Mouse (Mus musculus) neural tube, embryonic 13.5 days (tissue): ENCODE results near the gene Oat. TPM values are rescaled to one million over a fixed set of nuclear protein-coding genes. Genes with fewer than 3 reads are reported as not detected.

ENCODE experiments used
- ATAC-seq: fragments of 200-750 bp; cut with Nextera tagmentation; 2 replicates; pipeline ENCODE4 v1.8.0; 2017; ENCODE audit warnings: low read depth, mild to moderate bottlenecking, moderate TSS enrichment, moderate library complexity
- H3K27ac ChIP-seq: fragments of 300-500 bp; sonication (generic); replicated peaks from 2 replicates; pipeline ENCODE4 v1.5.1; 2015; ENCODE audit warnings: moderate library complexity, mild to moderate bottlenecking, inconsistent platforms
- H3K27me3 ChIP-seq: fragments of 300-500 bp; sonication (generic); 2 replicates; pipeline ENCODE4 v1.6.1; 2015; ENCODE audit warnings: mild to moderate bottlenecking, inconsistent platforms
- H3K36me3 ChIP-seq: fragments of 300-500 bp; sonication (generic); 2 replicates; pipeline ENCODE4 v1.6.1; 2015; ENCODE audit warnings: mild to moderate bottlenecking, inconsistent platforms
- H3K4me1 ChIP-seq: fragments of 300-500 bp; sonication (generic); replicated peaks from 2 replicates; pipeline ENCODE4 v1.6.1; 2015; ENCODE audit warnings: inconsistent platforms
- H3K4me2 ChIP-seq: fragments of 300-500 bp; sonication (generic); 2 replicates; pipeline ENCODE4 v1.6.1; 2015; ENCODE audit warnings: inconsistent platforms, mild to moderate bottlenecking, moderate library complexity
- H3K4me3 ChIP-seq: fragments of 300-500 bp; sonication (generic); 2 replicates; pipeline ENCODE4 v1.5.1; 2015; ENCODE audit warnings: mild to moderate bottlenecking, inconsistent platforms
- H3K9ac ChIP-seq: fragments of 300-500 bp; sonication (generic); 2 replicates; pipeline ENCODE4 v1.6.1; 2015; ENCODE audit warnings: moderate library complexity, mild to moderate bottlenecking, inconsistent platforms
- H3K9me3 ChIP-seq: fragments of 300-500 bp; sonication (generic); 2 replicates; pipeline ENCODE4 v1.6.1; 2016; ENCODE audit warnings: inconsistent platforms
- WGBS: fragments of 180-500 bp; shearing (Covaris S2); methylation state at CpG from one replicate; pipeline ENCODE4 v1.1.7; 2015; 5-methylcytosine and 5-hydroxymethylcytosine counted together
- polyA plus RNA-seq: library from polyadenylated mRNA; unstranded; fragments of >200 nt; fragmentation: Nextera tagmentation; extraction: Ambion mirVana; gene quantifications from 2 replicates; pipeline ENCODE4 v1.2.1, GENCODE M21; 2015

Oat gene
- polyA plus RNA-seq, 1 experiment from 2014 or later: 90.2 TPM

GRCm38 (mm10) chr7:132585695-132586491, 9.7 kb upstream of the Oat start:
- Histone ChIP-seq H3K4me1 (no peaks in the 10 kb centered on the region), H3K27ac (no peak overlapping the region), H3K27me3 (no peaks in the 10 kb centered on the region), H3K4me2 (no peak overlapping the region), H3K9me3 (no peaks in the 10 kb centered on the region), H3K36me3 (no peaks in the 10 kb centered on the region), H3K4me3 (no peak overlapping the region), H3K9ac (no peak overlapping the region)
- 68% methylated on average over 3 of the region's 3 CpGs for WGBS
- no peak for ATAC-seq

- Histone ChIP-seq H3K27ac (no peak overlapping the region), H3K9ac (no peak overlapping the region), H3K4me1 (peaks cover 2% of the 10 kb centered on the region), H3K4me2 (no peak overlapping the region), H3K27me3 (no peaks in the 10 kb centered on the region), H3K9me3 (no peaks in the 10 kb centered on the region), H3K4me3 (no peak overlapping the region), H3K36me3 (no peaks in the 10 kb centered on the region)
- ATAC-seq: no peak
- 91% methylated on average over 2 of the region's 2 CpGs for WGBS
These were observed 5.2 kb upstream of the Oat start for GRCm38 (mm10) chr7:132581441-132581840.

DNA sequence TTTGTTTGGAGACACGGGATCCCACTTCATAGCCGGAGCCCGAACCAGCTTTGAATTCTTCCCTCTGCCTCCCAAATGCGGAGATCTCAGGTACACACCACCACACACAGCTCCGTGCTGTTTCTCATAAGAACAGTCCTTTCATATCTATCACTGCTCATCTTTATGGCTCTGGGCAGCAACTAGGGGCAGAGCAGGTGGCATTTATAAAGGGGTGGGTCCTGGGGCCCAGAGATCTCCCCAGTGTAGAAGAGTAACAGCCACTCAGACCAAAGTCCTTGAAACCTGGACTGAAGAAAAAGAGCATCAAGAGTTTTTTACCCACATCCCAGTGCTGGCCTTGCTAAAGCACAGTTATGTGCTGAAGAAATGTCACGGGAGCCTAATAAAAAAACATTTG, 4.3 kb upstream of the Oat start:
- Histone ChIP-seq H3K4me3 (no peak overlapping the region), H3K36me3 (no peaks in the 10 kb centered on the region), H3K4me2 (no peak overlapping the region), H3K9me3 (no peaks in the 10 kb centered on the region), H3K27ac (no peak overlapping the region), H3K9ac (no peak overlapping the region), H3K4me1 (peaks cover 6% of the 10 kb centered on the region), H3K27me3 (no peaks in the 10 kb centered on the region)
- no peak for ATAC-seq
- WGBS: 79% methylated on average over 6 of the region's 6 CpGs

DNA sequence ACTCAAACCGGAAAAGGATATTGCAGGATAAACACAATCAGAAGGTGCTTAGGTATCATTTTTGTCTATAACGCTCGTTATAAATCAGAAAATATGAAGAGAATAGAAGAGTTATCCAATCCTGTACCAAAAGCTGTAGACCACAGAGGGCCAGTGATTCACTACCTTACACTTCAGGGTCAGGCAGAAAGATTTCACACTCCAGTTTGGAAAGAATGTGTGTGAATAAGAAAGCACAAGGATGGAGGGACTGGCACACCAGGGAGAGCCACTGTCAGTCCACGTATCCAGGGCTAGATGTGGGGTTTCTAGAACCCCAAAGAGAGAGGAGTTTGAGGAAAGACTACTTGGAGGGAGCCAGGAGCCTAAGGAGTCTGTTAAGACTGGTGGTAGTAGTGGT, 693 bp upstream of the Oat start:
- no peaks in the 10 kb centered on the region for H3K27me3 ChIP-seq
- no peak overlapping the region for H3K9ac ChIP-seq
- H3K4me1 ChIP-seq: peaks cover 16% of the 10 kb centered on the region
- no peak overlapping the region for H3K4me3 ChIP-seq
- H3K36me3 ChIP-seq: no peaks in the 10 kb centered on the region
- H3K9me3 ChIP-seq: no peaks in the 10 kb centered on the region
- H3K27ac ChIP-seq: no peak overlapping the region
- ATAC-seq: no peak
- H3K4me2 ChIP-seq: peak overlapping the region; percentile 65
- 70% methylated on average over 4 of the region's 4 CpGs for WGBS

- no peaks in the 10 kb centered on the region for H3K9me3 ChIP-seq
- peaks cover 24% of the 10 kb centered on the region for H3K4me1 ChIP-seq
- no peaks in the 10 kb centered on the region for H3K27me3 ChIP-seq
- peak; percentile 92 for ATAC-seq
- peak overlapping the region; percentile 90 for H3K27ac ChIP-seq
- H3K4me3 ChIP-seq: peak overlapping the region; percentile 69
- under 1% methylated on average over 13 of the region's 13 CpGs for WGBS
- peak overlapping the region; percentile 65 for H3K4me2 ChIP-seq
- H3K36me3 ChIP-seq: no peaks in the 10 kb centered on the region
- peak overlapping the region; percentile 75 for H3K9ac ChIP-seq
These were observed 575 bp downstream of the Oat start for GRCm38 (mm10) chr7:132575623-132576022.

DNA sequence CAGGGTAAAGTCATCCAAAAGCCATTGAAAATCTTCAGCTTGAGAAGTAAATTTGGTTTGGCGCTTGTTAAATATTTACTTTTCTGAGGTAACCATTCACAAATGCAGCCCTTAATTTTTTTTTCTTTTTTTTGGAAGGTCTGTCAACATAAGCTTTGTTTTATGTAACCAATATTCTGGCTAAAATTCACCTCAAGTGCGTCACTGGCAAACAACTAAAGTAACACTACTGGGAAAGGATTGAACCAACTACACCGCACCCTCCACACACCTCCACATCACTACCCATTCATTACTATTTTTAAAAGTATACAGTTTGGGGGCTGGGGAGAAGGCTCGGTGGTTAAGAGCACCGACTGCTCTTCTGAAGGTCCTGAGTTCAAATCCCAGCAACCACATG, 1.6 kb downstream of the Oat start:
- H3K4me3 ChIP-seq: no peak overlapping the region
- H3K36me3 ChIP-seq: no peaks in the 10 kb centered on the region
- H3K9me3 ChIP-seq: no peaks in the 10 kb centered on the region
- no peaks in the 10 kb centered on the region for H3K27me3 ChIP-seq
- ATAC-seq: no peak
- WGBS: 87% methylated on average over 5 of the region's 5 CpGs
- H3K9ac ChIP-seq: no peak overlapping the region
- H3K4me1 ChIP-seq: peaks cover 24% of the 10 kb centered on the region
- no peak overlapping the region for H3K27ac ChIP-seq
- peak overlapping the region; percentile 16; the same call in 1 of the 2 replicates for H3K4me2 ChIP-seq

GRCm38 (mm10) chr7:132573205-132573604, 3.0 kb downstream of the Oat start:
- 42% methylated on average over 6 of the region's 6 CpGs for WGBS
- peak overlapping the region; percentile 50; the same call in 1 of the 2 replicates for H3K27ac ChIP-seq
- H3K9me3 ChIP-seq: no peaks in the 10 kb centered on the region
- H3K4me2 ChIP-seq: no peak overlapping the region
- no peak for ATAC-seq
- peaks cover 8% of the 10 kb centered on the region for H3K36me3 ChIP-seq
- peaks cover 24% of the 10 kb centered on the region for H3K4me1 ChIP-seq
- no peaks in the 10 kb centered on the region for H3K27me3 ChIP-seq
- no peak overlapping the region for H3K4me3 ChIP-seq
- no peak overlapping the region for H3K9ac ChIP-seq

DNA sequence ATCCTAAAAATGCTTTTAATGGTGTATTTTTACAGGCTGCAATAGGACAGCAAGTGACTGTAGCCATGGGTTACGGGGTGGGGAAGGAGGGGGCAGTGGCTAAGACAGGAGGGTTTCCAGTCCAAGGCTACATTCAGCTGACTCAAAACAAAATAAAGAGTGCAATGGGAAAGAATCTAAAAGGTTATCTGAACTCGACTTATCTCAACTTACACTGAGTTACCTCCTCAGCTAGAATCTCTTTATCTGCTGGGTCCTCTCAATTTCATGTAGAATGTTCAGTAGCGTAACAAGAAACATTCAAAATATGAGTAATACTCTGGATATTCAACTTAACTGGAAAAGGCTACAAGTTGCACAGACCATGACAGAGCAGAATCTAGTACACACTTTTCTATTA, 3.5 kb downstream of the Oat start:
- no peaks in the 10 kb centered on the region for H3K9me3 ChIP-seq
- no peaks in the 10 kb centered on the region for H3K27me3 ChIP-seq
- 68% methylated on average over 3 of the region's 3 CpGs for WGBS
- peak overlapping the region; percentile 50; the same call in 1 of the 2 replicates for H3K27ac ChIP-seq
- no peak overlapping the region for H3K9ac ChIP-seq
- no peak for ATAC-seq
- H3K36me3 ChIP-seq: peaks cover 10% of the 10 kb centered on the region
- no peak overlapping the region for H3K4me3 ChIP-seq
- H3K4me2 ChIP-seq: no peak overlapping the region
- peaks cover 24% of the 10 kb centered on the region for H3K4me1 ChIP-seq

- H3K36me3 ChIP-seq: peaks cover 10% of the 10 kb centered on the region
- H3K27me3 ChIP-seq: no peaks in the 10 kb centered on the region
- H3K9ac ChIP-seq: no peak overlapping the region
- peaks cover 22% of the 10 kb centered on the region for H3K4me1 ChIP-seq
- WGBS: 82% methylated on average over 8 of the region's 8 CpGs
- no peak for ATAC-seq
- H3K4me2 ChIP-seq: no peak overlapping the region
- no peak overlapping the region for H3K4me3 ChIP-seq
- H3K27ac ChIP-seq: no peak overlapping the region
- H3K9me3 ChIP-seq: no peaks in the 10 kb centered on the region
These were observed 4.7 kb downstream of the Oat start for GRCm38 (mm10) chr7:132571481-132571880.

DNA sequence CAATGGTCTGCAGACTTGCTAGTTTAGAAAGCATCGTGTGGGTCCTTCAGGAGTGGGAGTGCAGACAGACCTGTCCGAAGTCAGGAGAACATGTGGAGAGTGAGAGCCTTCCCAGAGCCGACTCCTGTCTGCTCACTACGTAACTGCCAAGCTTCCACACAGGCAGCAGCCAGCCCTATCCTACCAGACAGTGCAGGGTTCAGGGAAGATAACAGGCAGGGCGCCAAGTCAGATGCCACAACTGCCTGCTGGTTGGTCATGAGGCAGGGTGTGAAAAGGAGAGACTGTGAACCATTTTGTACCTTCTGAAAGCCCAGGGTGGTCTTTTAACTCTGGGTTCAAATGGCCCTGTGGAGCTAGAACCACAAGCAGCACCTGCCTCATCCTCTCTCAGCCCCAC, 6.1 kb downstream of the Oat start:
- Histone ChIP-seq H3K4me2 (no peak overlapping the region), H3K36me3 (peaks cover 13% of the 10 kb centered on the region), H3K4me3 (no peak overlapping the region), H3K4me1 (peaks cover 14% of the 10 kb centered on the region), H3K9ac (no peak overlapping the region), H3K9me3 (no peaks in the 10 kb centered on the region), H3K27me3 (no peaks in the 10 kb centered on the region), H3K27ac (no peak overlapping the region)
- no peak for ATAC-seq
- WGBS: 88% methylated on average over 5 of the region's 5 CpGs

GRCm38 (mm10) chr7:132568817-132569216, 7.4 kb downstream of the Oat start:
- H3K9me3 ChIP-seq: no peaks in the 10 kb centered on the region
- ATAC-seq: no peak
- H3K4me3 ChIP-seq: no peak overlapping the region
- H3K4me2 ChIP-seq: no peak overlapping the region
- H3K9ac ChIP-seq: no peak overlapping the region
- H3K4me1 ChIP-seq: peaks cover 10% of the 10 kb centered on the region
- no peaks in the 10 kb centered on the region for H3K27me3 ChIP-seq
- H3K36me3 ChIP-seq: peaks cover 24% of the 10 kb centered on the region
- 91% methylated on average over 6 of the region's 6 CpGs for WGBS
- no peak overlapping the region for H3K27ac ChIP-seq

- H3K9me3 ChIP-seq: no peaks in the 10 kb centered on the region
- no peak overlapping the region for H3K4me2 ChIP-seq
- H3K4me3 ChIP-seq: no peak overlapping the region
- H3K36me3 ChIP-seq: peaks cover 54% of the 10 kb centered on the region
- no peak overlapping the region for H3K27ac ChIP-seq
- H3K27me3 ChIP-seq: no peaks in the 10 kb centered on the region
- 61% methylated on average over 1 of the region's 1 CpGs for WGBS
- H3K9ac ChIP-seq: no peak overlapping the region
- no peaks in the 10 kb centered on the region for H3K4me1 ChIP-seq
- ATAC-seq: no peak
These were observed 10.4 kb downstream of the Oat start for GRCm38 (mm10) chr7:132565831-132566230.
